Mouse (Mus musculus): Measurements from ENCODE around the gene Sarnp.

Gene Sarnp

DNA sequence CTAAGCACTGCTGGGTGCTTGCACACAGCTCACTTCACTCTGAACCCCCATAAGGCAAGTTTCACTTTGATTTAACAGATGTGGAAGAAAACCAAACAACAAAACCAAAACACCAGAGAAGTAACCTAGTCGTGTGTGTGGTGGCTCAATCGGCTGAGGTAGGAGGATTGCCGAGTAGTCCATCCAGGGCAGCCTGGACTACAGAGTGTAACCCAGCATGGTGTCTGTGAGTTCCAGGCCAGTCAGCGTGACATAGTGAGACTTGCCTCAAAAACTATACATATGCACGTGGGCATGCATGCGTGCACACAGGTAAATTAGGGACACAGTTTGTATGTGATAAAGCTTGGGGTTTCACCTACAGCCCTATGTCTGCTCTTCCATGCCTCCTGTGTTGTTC lies 100.3 kb downstream of the Sarnp start:
- DNase-seq = no peak

GRCm38 (mm10) chr10:128918246-128918645 lies 101.1 kb downstream of the Sarnp start:
- DNase-seq = peak; percentile 48

DNA sequence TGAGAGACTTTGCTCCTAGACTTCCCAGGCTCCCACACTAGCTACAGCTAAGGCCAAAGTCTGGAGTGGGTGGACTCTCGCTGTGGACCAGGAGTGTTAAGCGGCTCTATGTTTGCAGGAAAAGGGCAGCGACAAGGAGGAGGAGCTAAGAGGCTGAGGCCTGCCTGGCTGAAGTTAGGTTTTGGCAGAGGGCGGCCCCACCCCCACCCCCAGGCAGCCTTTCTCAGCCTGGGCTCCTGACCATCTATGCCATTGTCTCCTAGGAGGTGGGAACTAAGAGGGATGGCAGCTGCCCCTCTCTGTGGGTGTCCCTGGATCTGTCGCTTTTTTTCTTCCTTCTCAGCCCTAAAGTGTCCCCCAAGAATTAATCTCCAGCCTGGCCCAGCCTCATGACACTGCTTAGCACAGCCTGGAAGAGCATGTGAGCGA lies 102.1 kb downstream of the Sarnp start:
- DNase-seq = no peak

- DNase-seq = no peak
These were observed 102.8 kb downstream of the Sarnp start for GRCm38 (mm10) chr10:128919966-128920365.

DNA sequence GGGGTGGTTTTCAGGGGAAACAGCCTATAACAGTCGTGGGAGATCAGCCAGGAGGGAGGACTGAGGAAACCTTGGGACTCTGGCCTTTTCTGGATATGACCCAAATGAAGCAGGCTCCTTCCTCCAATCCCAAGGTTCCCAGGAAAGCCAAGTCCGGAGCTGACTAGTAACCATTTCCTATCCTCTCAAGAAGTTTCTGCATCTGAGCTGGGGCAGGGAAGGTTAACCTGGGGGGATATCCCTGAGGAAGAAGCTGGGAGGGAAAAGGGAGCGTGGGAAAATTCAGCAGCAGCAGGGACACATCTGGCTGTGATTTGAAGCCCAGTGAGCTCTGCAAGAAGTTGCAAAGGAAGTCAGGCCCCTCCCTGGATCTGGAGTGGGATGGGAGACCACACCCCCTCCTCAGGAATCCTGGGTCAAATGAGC lies 103.6 kb downstream of the Sarnp start:
- no peak for DNase-seq

GRCm38 (mm10) chr10:128921251-128921650 lies 104.1 kb downstream of the Sarnp start:
- no peak for DNase-seq

GRCm38 (mm10) chr10:128921883-128922821 lies 105.0 kb downstream of the Sarnp start:
- DNase-seq = peak; percentile 54

- DNase-seq = no peak
These were observed 105.6 kb downstream of the Sarnp start, which contains the start of gene Rdh5 for GRCm38 (mm10) chr10:128922822-128923012. Gene Rdh5 (minus strand): TSS chr10:128922888.

- DNase-seq = peak; percentile 96
These were observed 106.0 kb downstream of the Sarnp start for GRCm38 (mm10) chr10:128923013-128923691.

GRCm38 (mm10) chr10:128923935-128924334 lies 106.8 kb downstream of the Sarnp start, which contains the start of gene Bloc1s1:
Gene Bloc1s1 (minus strand): TSS chr10:128924035.
- no peak for DNase-seq
